Mouse (Mus musculus) mouse trophoblast stem cell (cell line): Measurements from ENCODE around the gene Scarb2.
"Not testable (repeated sequence)": the region's sequence is repeated elsewhere in the genome, so short reads cannot be mapped to it uniquely, and the experiment has no call there.

Experiments used
- in situ Hi-C, 2 experiments: fragments of 300-500 bp; cut with MseI, MboI; formaldehyde crosslinking; loops; 2 replicates in 1 of 2; 3 replicates in 1 of 2; pipeline ENCODE4 v1.15.1; 2025

Gene Scarb2

DNA sequence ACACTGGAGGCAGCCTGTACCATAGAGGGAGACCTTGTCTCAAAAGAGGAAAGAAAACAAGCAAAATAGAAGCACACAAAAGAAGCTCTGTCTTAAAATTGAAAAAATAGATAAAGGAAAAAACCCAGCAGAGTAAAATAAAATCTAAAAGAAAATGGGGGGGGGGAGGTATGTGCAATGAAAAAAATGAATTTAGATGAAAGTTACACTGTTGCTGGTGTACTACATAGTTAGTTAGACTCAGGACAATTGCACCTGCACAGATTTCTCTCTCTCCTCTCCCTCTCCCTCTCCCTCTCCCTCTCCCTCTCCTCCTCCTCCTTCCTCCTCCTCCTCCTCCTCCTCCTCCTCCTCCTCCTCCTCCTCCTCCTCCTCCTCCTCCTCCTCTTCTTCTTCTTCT lies at the start of gene Scarb2:
Scarb2 (minus strand) TSS at position 101 of the 400 bp plus-strand sequence.
- in situ Hi-C loops = no loop called here

- in situ Hi-C loops = no loop called here
These were observed 49.3 kb upstream of the Scarb2 start for GRCm38 (mm10) chr5:92555905-92556304.

- in situ Hi-C loops = no loop called here
These were observed 48.4 kb upstream of the Scarb2 start, which contains the start of gene Fam47e for GRCm38 (mm10) chr5:92554891-92555511. Gene Fam47e, plus strand, starts transcription at chr5:92555069.

- in situ Hi-C loops = no loop called here
These were observed 47.8 kb upstream of the Scarb2 start for GRCm38 (mm10) chr5:92554443-92554842.

DNA sequence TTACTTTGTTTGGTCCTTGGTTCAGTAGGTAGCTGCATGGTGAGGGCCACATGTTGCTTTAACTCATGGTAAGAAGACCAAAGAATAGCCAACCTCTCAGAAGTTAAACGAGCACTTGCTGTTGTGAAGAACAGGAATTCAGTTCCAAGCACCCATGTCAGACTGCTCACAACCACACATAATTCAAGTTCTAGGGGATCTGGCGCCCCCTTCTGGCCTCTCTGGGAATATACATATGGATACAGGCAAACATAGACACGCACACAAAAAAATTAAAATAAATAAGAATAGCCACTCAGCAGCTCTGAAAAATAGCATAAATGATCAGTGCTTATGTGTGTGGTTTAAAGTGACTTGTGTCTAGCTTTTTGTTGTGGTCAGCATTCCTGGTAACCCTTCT lies 47.3 kb upstream of the Scarb2 start:
- in situ Hi-C loops = no loop called here

DNA sequence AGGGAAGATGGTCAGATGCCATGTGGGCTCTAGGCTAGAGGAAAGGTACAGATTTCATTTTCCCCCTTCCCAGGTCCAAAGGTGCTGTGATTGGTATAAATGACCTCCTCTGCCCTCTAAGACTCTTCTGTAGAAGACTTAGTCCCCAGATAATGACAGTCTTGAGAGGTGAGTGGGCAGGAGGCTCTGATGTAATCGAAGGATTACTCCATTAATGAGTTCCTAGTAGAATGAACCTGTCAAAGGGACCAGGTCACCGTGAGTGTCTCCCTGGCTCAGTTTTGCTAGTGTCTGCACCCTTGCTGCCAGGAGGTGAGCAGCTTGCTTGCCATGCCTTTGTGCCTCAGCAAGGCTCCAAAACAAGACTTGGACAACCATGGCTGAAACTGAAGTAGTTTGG lies 46.0 kb upstream of the Scarb2 start:
- in situ Hi-C loops = no loop called here

DNA sequence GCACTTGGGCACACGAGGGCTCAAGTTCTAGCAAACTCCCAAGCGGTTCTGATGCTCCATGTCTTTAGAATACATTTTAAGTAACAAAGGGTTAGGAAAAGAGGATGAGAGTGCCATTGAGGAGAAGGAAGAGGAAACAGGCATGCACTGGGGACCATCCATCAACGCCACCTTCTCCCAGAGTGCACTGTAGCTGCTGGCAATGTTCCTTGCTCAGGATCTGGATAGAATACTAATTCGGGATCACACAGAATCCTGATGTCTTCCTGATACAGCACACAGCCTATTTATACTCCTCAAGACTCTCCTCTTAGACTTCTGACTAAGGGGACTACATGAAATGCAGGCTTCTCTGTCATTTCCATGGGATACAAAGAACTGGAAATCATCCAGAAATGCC lies 33.1 kb upstream of the Scarb2 start:
- in situ Hi-C loops = no loop called here

DNA sequence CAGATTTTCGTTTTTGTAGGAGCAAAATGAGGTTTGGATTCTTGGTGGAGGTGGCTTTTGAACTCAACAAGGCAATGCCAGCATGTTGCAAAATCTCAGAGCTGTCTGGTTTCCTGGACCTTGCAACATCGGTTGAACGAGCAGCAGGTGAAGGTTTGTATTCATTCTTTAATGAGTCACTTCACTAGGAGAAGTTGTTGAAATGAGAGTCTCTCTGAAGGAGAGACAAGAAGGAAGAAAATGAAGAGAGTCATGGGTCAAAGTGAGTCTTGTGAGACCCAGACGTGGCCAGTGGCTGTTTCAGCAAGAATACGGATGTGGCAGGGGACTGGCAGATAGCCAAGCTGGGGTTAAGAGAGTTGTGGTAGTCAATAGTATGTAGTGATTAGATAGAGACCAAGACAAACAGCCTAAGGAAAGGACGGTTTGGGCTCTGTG lies 18.2 kb upstream of the Scarb2 start:
- in situ Hi-C loops = no loop called here

- in situ Hi-C loops = not testable (repeated sequence)
These were observed 14.5 kb upstream of the Scarb2 start for GRCm38 (mm10) chr5:92521131-92521530.

- in situ Hi-C loops = no loop called here
These were observed 5.4 kb upstream of the Scarb2 start for GRCm38 (mm10) chr5:92512066-92512465.

GRCm38 (mm10) chr5:92511256-92511655 lies 4.6 kb upstream of the Scarb2 start:
- in situ Hi-C loops = no loop called here

- in situ Hi-C loops = no loop called here
These were observed 2.2 kb upstream of the Scarb2 start for GRCm38 (mm10) chr5:92508853-92509252.

DNA sequence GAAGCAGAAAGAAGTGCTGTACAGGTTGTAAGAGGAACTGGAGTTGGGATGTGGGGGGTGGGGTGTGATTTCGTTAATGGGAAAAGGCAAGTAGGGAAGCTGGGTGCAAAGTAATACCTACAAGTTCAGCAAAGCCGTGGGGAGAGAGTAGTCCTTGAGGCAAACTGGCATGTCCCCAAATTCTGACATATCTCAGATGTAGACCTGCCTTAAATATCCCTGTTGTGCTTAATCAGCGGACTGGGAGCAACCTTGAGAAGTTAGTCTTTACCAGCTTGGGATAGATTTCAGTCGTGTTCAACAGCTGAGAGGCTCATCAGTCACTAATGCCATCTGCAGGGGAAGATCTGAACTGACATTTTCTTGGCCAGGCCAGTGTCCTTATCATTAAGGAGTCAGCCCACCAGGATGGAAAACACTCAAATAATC lies 318 bp downstream of the Scarb2 start:
- in situ Hi-C loops = no loop called here

GRCm38 (mm10) chr5:92505402-92505865 lies 1.2 kb downstream of the Scarb2 start:
- in situ Hi-C loops = no loop called here

DNA sequence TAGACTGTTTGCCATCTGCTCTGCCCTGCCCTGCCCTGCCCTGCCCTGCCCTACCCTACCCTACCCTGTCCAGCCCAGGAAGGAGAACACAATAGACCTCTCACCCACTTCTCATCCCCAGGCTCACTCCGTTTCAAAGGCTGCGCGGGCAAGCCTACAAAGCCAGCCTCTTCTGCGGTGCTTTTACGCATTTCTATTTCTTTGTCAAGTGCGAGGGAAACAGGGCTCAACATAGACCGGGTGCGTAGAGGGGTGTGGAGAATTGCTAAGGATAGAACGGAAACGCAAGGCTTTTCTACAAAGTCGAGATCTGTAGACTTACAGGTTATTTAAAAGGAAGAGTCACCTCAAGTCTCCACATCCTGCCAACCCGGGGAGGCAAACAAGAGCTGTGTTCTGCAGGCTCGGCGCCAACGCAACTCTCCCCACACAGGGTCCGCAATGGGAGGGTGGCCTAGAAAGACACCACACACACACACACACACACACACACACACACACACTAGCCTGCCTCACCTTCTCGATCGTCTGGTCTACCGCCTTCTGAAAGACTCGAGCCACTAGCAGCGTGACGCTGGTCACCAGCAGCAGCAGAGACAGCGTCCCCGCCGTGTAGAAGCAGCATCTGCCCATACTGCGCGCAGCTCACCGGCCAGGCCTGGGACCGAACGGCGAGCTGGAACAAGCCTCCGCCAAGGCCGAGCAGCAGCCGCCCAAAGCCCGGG lies 1.8 kb downstream of the Scarb2 start:
- in situ Hi-C loops = no loop called here

DNA sequence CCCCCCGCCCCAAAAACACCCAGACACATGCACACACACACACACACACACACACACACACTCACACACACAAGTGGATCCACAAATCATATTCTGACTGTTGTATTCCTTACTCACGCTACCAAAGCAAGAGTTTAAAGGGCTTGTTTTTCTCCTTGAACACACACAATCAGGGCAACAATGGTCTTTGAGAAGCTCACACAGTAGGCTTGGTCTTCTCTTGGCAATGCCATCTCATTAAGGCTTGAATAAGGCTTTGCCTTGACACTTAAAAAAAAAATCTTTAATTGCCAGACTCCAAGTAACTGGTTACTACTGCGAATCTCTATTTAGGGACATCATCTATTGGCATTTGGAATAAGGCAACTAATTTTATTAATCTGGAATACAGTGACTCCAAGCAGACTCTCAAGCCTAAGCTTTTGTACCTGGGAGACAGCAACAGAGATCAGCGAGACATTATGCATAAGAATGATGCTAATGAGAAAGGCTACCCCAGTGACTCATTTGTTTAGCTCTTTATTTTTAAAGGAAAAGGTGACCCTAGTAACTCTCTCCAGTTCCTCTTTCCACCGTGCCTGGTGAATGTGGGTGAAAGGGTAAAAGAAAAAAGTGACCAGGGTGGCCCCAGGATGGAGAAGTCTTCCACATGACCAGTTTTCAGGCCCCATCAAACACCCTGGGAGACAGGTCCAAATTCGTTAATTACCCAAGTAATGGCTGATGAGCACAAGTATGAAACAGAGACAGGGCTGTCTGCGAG lies 2.6 kb downstream of the Scarb2 start:
- in situ Hi-C loops = no loop called here

- in situ Hi-C loops = no loop called here
These were observed 3.2 kb downstream of the Scarb2 start for GRCm38 (mm10) chr5:92503356-92503847.

GRCm38 (mm10) chr5:92499378-92499777 lies 7.3 kb downstream of the Scarb2 start:
- in situ Hi-C loops = no loop called here

- in situ Hi-C loops = no loop called here
These were observed 8.0 kb downstream of the Scarb2 start for GRCm38 (mm10) chr5:92498661-92499060.

DNA sequence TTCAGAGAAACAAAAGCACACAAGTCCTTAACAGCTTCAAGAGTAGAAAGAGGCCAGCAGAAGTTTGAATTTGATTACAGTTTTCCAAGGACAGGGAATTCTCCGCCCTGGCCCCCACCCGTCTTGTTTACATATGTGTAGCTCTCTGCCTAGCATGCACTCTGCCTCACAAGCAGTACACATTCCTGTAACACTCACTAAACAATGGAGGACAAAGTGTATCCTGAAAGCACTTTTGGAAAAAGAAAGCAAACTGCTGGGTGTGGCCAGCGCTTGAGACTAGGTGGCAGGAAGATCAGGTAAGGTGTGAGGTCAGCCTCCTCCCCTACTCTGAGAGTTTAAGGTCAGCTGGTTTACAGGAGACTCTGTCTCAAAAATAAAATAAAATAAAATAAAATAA lies 8.4 kb downstream of the Scarb2 start:
- in situ Hi-C loops = no loop called here

DNA sequence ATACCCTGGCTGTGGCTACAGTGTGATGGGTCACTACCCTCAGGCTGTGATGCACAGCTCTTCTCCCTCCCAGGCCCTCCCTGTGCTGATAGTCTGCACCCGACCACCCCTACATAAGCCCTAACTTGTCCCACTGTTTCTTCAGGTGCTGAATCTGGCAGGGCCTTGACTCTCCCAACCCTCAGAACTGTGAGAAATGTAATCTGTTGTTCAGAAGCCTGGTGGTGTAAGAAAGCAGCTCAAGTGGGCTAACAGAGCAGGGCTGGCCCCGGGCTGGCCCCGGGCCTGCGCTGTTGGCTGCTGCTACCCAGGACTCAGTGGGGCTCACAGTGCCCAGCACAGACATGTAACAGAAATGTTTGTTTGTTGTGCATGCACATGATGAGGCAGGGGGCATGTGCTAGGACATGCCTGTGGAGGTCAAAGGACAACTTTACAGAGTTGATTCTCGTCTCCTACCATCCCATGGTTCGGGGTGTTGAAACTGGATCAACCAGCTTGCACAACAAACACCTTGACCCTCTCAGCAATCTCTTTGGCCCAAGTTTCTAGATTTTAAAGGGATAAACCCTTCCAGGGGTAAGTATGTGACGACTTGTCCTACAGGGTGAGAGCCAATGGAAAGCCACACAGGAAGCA lies 10.7 kb downstream of the Scarb2 start:
- in situ Hi-C loops = no loop called here

GRCm38 (mm10) chr5:92495291-92495690 lies 11.3 kb downstream of the Scarb2 start:
- in situ Hi-C loops = no loop called here
